Mouse (Mus musculus): ENCODE measurements at regions not wholly inside any gene's neighbourhood (a gene's known extent, or its start where the extent isn't known, plus 50 kb on each side); places are given as distances from the start of the nearest gene placed in this dataset.

DNA sequence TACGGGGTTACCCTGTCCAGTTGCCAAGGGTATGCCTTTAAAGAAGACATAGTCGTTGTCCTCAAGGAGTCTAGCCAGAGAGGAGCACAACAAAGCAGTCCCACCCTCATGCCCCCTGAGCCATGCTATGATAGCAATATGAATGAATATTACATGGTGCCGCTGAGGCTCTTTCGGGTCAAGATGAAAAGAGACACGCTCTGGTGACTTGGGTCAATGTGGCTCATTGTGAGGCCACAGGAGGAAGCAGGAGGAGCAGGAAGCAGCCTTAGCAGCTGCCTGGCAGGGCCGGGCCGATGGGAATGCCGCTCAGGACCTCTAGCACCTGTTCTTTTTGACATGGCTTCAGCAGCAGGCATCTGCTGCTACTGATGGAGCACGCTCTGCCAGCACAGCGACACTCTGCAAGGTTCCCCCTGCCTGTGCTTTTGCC, 89.0 kb upstream of the Klf3 start:
- TF ChIP-seq CTCF (IDR thresholded peaks at IDR 0.05 in 2 of 3, conservative IDR thresholded peaks at IDR 0.05 in 1 of 3; ENCODE audit: control insufficient read depth in 1 of 3, insufficient read depth in 1 of 3, low read depth in 2 of 3, low read length in 3 of 3, poor library complexity in 1 of 3, severe bottlenecking in 1 of 3), result no peak
- TF ChIP-seq ZMIZ1 (IDR thresholded peaks at IDR 0.05; ENCODE audit: low read depth, low read length), result no peak
- no peak for TF ChIP-seq POLR2A (IDR thresholded peaks at IDR 0.05; ENCODE audit: control insufficient read depth in 1 of 2, insufficient read depth in 1 of 2, low read depth in 1 of 2, low read length in 2 of 2, poor library complexity in 1 of 2)
- no peak for TF ChIP-seq MAX (IDR thresholded peaks at IDR 0.05; ENCODE audit: low read length)
- TF ChIP-seq POLR2AphosphoS2 (IDR thresholded peaks at IDR 0.05; ENCODE audit: low read length), result no peak

Data from MEL (cell line).